7 mouse cellular contexts compared by ENCODE assay signal in the genomic region with DNA sequence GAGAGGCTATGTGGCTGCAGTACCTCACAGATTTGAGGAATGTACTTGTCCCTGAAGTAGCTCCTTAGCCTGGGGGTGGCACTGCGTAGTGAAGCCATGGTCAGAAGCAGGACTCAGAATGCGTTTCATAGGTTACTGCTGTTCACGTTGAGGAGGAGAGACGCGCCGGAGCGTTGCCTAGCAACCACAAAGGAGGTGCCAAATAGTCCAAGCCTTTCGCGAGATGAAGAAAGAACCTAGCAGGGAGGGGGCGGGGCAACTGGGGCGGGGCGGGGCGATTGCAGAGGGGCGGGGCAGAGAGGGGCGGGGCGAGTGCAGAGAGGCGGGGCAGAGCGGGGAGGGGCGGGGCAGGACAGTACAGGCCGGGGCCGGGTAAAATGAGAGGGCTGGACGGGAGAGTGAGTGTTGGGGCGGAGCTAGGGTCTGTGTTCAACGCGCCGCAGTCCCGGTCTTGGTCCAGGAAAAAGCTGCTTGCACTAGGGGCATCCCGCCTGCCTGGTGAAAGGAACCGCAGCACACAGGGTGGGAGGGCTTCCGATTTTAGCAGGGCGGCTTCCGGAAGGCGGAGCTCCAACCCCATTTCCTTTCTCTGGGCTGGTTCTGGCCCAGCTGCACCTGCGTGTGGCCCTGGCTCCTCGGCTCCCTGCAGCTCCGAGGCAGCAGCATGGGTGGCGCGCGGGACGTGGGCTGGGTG. TPM values are rescaled to one million over a fixed set of nuclear protein-coding genes. Genes with fewer than 3 reads are reported as not detected.
DNase-seq lines count a peak whose midpoint lies in the region; ATAC-seq and TF ChIP-seq lines count a peak whose summit lies in the region.

Gene Fbxl13 (minus strand): TSS at position 196 of the 694 bp plus-strand sequence.
Gene Armc10 (plus strand): TSS at position 375 of the 694 bp plus-strand sequence.

- no peak for TF ChIP-seq CTCF in kidney, adult 2 months (conservative IDR thresholded peaks at IDR 0.05; ENCODE audit: insufficient read depth, insufficient read length, low read depth, low read length)
- TF ChIP-seq CTCF in spleen, adult 2 months (IDR thresholded peaks at IDR 0.05; ENCODE audit: extremely low read depth, insufficient read depth, insufficient read length, insufficient replicate concordance): no peak

- peaks cover 24% of the 10 kb centered on the region for H3K36me3 ChIP-seq in embryonic facial prominence, embryonic 12.5 days
- peaks cover 2% of the 10 kb centered on the region for H3K36me3 ChIP-seq in kidney, adult 2 months (ENCODE audit: control insufficient read depth, insufficient read depth, low read length)
- peaks cover 31% of the 10 kb centered on the region for H3K36me3 ChIP-seq in limb, embryonic 12.5 days
- H3K36me3 ChIP-seq in midbrain, embryonic 15.5 days (replicated peaks): peaks cover 20% of the 10 kb centered on the region
- H3K36me3 ChIP-seq in spleen, adult 2 months (ENCODE audit: control insufficient read depth, insufficient read depth, low read length): peaks cover 16% of the 10 kb centered on the region

- H3K4me2 ChIP-seq in embryonic facial prominence, embryonic 12.5 days (replicated peaks): peak within 1 kb of the TSS; percentile 82
- H3K4me2 ChIP-seq in limb, embryonic 12.5 days: peak within 1 kb of the TSS; percentile 86
- peak within 1 kb of the TSS; percentile 78 for H3K4me2 ChIP-seq in midbrain, embryonic 15.5 days

- no peaks in the 10 kb centered on the region for H3K9me3 ChIP-seq in embryonic facial prominence, embryonic 12.5 days
- no peaks in the 10 kb centered on the region for H3K9me3 ChIP-seq in limb, embryonic 12.5 days
- no peaks in the 10 kb centered on the region for H3K9me3 ChIP-seq in midbrain, embryonic 15.5 days

- peak within 1 kb of the TSS; percentile 84 for H3K4me3 ChIP-seq in embryonic facial prominence, embryonic 12.5 days
- H3K4me3 ChIP-seq in kidney, adult 2 months (ENCODE audit: insufficient read depth, low read depth, low read length): peak within 1 kb of the TSS; percentile 64
- H3K4me3 ChIP-seq in limb, embryonic 12.5 days (replicated peaks): peak within 1 kb of the TSS; percentile 81
- H3K4me3 ChIP-seq in midbrain, embryonic 15.5 days: peak within 1 kb of the TSS; percentile 98
- H3K4me3 ChIP-seq in spleen, adult 2 months (ENCODE audit: extremely low read depth, insufficient read depth, insufficient read length): peak within 1 kb of the TSS; percentile 85

- TF ChIP-seq POLR2A in kidney, adult 2 months (IDR thresholded peaks at IDR 0.05; ENCODE audit: low read depth, low read length): peak; percentile 20
- TF ChIP-seq POLR2A in spleen, adult 2 months (IDR thresholded peaks at IDR 0.05; ENCODE audit: low read depth, low read length): peak; percentile 34; the same call in 1 of the 2 replicates

- H3K9ac ChIP-seq in embryonic facial prominence, embryonic 12.5 days: peak within 1 kb of the TSS; percentile 77
- H3K9ac ChIP-seq in limb, embryonic 12.5 days (replicated peaks): peak within 1 kb of the TSS; percentile 85
- peak within 1 kb of the TSS; percentile 98 for H3K9ac ChIP-seq in midbrain, embryonic 15.5 days

- peak; percentile 85 for DNase-seq in adrenal gland, postnatal 25 days
- DNase-seq in heart, adult 18-20 months: peak; percentile 86 to 92
- DNase-seq in kidney, adult 2 months: peak; percentile 96
- DNase-seq in spleen, adult 2 months (ENCODE audit: low read depth in 1 of 2, low spot score in 2 of 2): peak; percentile 82

- WGBS in embryonic facial prominence, embryonic 12.5 days: under 1% methylated on average over 38 of the region's 40 CpGs
- WGBS in kidney, adult 2 months: 1% methylated on average over 39 of the region's 40 CpGs
- under 1% methylated on average over 33 of the region's 40 CpGs for WGBS in limb, embryonic 12.5 days
- WGBS in midbrain, embryonic 15.5 days: under 1% methylated on average over 40 of the region's 40 CpGs
- WGBS in spleen, adult 2 months: under 1% methylated on average over 40 of the region's 40 CpGs

- peak within 1 kb of the TSS; percentile 86 for H3K27ac ChIP-seq in embryonic facial prominence, embryonic 12.5 days
- H3K27ac ChIP-seq in kidney, adult 2 months (ENCODE audit: insufficient read depth, low read depth, low read length): peak within 1 kb of the TSS; percentile 33; the same call in 1 of the 2 replicates
- H3K27ac ChIP-seq in limb, embryonic 12.5 days: peak within 1 kb of the TSS; percentile 90
- peak within 1 kb of the TSS; percentile 93 for H3K27ac ChIP-seq in midbrain, embryonic 15.5 days
- peak within 1 kb of the TSS; percentile 82 for H3K27ac ChIP-seq in spleen, adult 2 months (ENCODE audit: insufficient read depth, low read length)

- ATAC-seq in embryonic facial prominence, embryonic 12.5 days (ENCODE audit: insufficient number of reproducible peaks, insufficient read depth, low FRiP score, low TSS enrichment): peak; percentile 96
- ATAC-seq in limb, embryonic 12.5 days (ENCODE audit: insufficient number of reproducible peaks, insufficient read depth, low FRiP score, low TSS enrichment, low read depth): peak; percentile 98
- peak; percentile 98 for ATAC-seq in midbrain, embryonic 15.5 days (replicated peaks)

- no peaks in the 10 kb centered on the region for H3K27me3 ChIP-seq in embryonic facial prominence, embryonic 12.5 days
- no peaks in the 10 kb centered on the region for H3K27me3 ChIP-seq in kidney, adult 2 months (replicated peaks; ENCODE audit: control insufficient read depth, insufficient read depth, low read length)
- H3K27me3 ChIP-seq in limb, embryonic 12.5 days: peaks cover 14% of the 10 kb centered on the region; the same call in 1 of the 2 replicates
- H3K27me3 ChIP-seq in midbrain, embryonic 15.5 days (replicated peaks): no peaks in the 10 kb centered on the region
- no peaks in the 10 kb centered on the region; the same call in 1 of the 2 replicates for H3K27me3 ChIP-seq in spleen, adult 2 months (ENCODE audit: control insufficient read depth, insufficient read depth, low read length)

- peaks cover 11% of the 10 kb centered on the region; the same call in 1 of the 2 replicates for H3K4me1 ChIP-seq in embryonic facial prominence, embryonic 12.5 days
- H3K4me1 ChIP-seq in kidney, adult 2 months (ENCODE audit: control insufficient read depth, insufficient read depth, low read length): peaks cover 5% of the 10 kb centered on the region
- H3K4me1 ChIP-seq in limb, embryonic 12.5 days (replicated peaks): peaks cover 18% of the 10 kb centered on the region
- H3K4me1 ChIP-seq in midbrain, embryonic 15.5 days: peaks cover 20% of the 10 kb centered on the region
- H3K4me1 ChIP-seq in spleen, adult 2 months (ENCODE audit: control insufficient read depth, insufficient read depth, insufficient read length): no peaks in the 10 kb centered on the region

RNA-seq across cellular contexts. Expression of gene Fbxl13, which starts in this region (rescaled TPM):
- total RNA-seq in adrenal gland, postnatal 25 days (2021): not detected in 2 replicates
- 0.09 and 0.10 TPM in 2 replicates for polyA plus RNA-seq in embryonic facial prominence, embryonic 12.5 days (2016; fragmentation: Nextera tagmentation; extraction: Ambion mirVana)
- total RNA-seq in heart, adult 18-20 months (2021): not detected
- 0.05 and 0.08 TPM in 2 replicates for polyA plus RNA-seq in kidney, adult 2 months (2012; rRNA removed)
- 0.13 and 0.26 TPM in 2 replicates for polyA plus RNA-seq in limb, embryonic 12.5 days (2016; fragmentation: Nextera tagmentation; extraction: Ambion mirVana)
- 0.27 and 0.39 TPM in 2 replicates for polyA plus RNA-seq in midbrain, embryonic 15.5 days (2015; fragmentation: Nextera tagmentation; extraction: Ambion mirVana)
- 0.07 TPM in 1 of 2 replicates, not detected in the other for polyA plus RNA-seq in spleen, adult 2 months (2012; rRNA removed)

RNA-seq across cellular contexts. Expression of gene Armc10, which starts in this region (rescaled TPM):
- total RNA-seq in adrenal gland, postnatal 25 days (2021): 25.9 and 33.4 TPM in 2 replicates
- 58.2 and 58.4 TPM in 2 replicates for polyA plus RNA-seq in embryonic facial prominence, embryonic 12.5 days (2016; fragmentation: Nextera tagmentation; extraction: Ambion mirVana)
- 1 to 10 TPM; 7.8 to 8.0 TPM for total RNA-seq in heart, adult 18-20 months (2021)
- 22.6 and 24.0 TPM in 2 replicates for polyA plus RNA-seq in kidney, adult 2 months (2012; rRNA removed)
- 60.9 and 62.0 TPM in 2 replicates for polyA plus RNA-seq in limb, embryonic 12.5 days (2016; fragmentation: Nextera tagmentation; extraction: Ambion mirVana)
- polyA plus RNA-seq in midbrain, embryonic 15.5 days (2015; fragmentation: Nextera tagmentation; extraction: Ambion mirVana): 58.3 and 60.2 TPM in 2 replicates
- 49.1 and 49.6 TPM in 2 replicates for polyA plus RNA-seq in spleen, adult 2 months (2012; rRNA removed)

Comparison
In these comparisons a context has a peak if more than half of its experiments do, and no peak if none do; other contexts are left out.
1. Peak in every context shown above with its lines: DNase-seq, ATAC-seq, H3K4me3 ChIP-seq and H3K27ac ChIP-seq.
2. H3K27ac ChIP-seq: peak in every context shown above with its lines; median percentile 93 in midbrain, embryonic 15.5 days; 90 in limb, embryonic 12.5 days; 86 in embryonic facial prominence, embryonic 12.5 days; 82 in spleen, adult 2 months; 33 in kidney, adult 2 months.